Mouse (Mus musculus) heart, embryonic 14.5 days (tissue): ENCODE data around the gene Zeb2. TPM values are rescaled to one million over a fixed set of nuclear protein-coding genes. Genes with fewer than 3 reads are reported as not detected.

Experiments used
- ATAC-seq: fragments of 200-750 bp; cut with Nextera tagmentation; 2 replicates; pipeline ENCODE4 v1.8.0; 2017; ENCODE audit warnings: low read depth, moderate TSS enrichment; ENCODE audit not compliant: insufficient number of reproducible peaks, insufficient read depth, low FRiP score
- H3K27ac ChIP-seq, 2 experiments: fragments of 200-500 bp in 1 of 2; fragments of 300-500 bp in 1 of 2; sonication (generic) in 1 of 2; replicated peaks in 1 of 2; 2 replicates each; pipeline ENCODE4 v1.5.1; 2012 to 2014; ENCODE audit warnings: low read depth in 2 of 2, low read length in 2 of 2, control low read depth in 1 of 2, mild to moderate bottlenecking in 1 of 2, mixed read lengths in 1 of 2; ENCODE audit not compliant: control insufficient read depth in 1 of 2, insufficient read depth in 1 of 2
- H3K27me3 ChIP-seq: fragments of 300-500 bp; sonication (generic); 2 replicates; pipeline ENCODE4 v1.6.1; 2014; ENCODE audit warnings: mild to moderate bottlenecking, low read length, control low read depth; ENCODE audit not compliant: control insufficient read depth, insufficient read depth
- H3K36me3 ChIP-seq: fragments of 300-500 bp; sonication (generic); 2 replicates; pipeline ENCODE4 v1.6.1; 2014; ENCODE audit warnings: mild to moderate bottlenecking, control low read depth, low read length, mixed read lengths; ENCODE audit not compliant: control insufficient read depth, insufficient read depth
- H3K4me1 ChIP-seq, 2 experiments: fragments of 200-500 bp in 1 of 2; fragments of 300-500 bp in 1 of 2; sonication (generic) in 1 of 2; 2 replicates each; pipeline ENCODE4 v1.6.1; 2012 to 2014; ENCODE audit warnings: low read length in 2 of 2, control low read depth in 1 of 2, mixed read lengths in 1 of 2; ENCODE audit not compliant: control insufficient read depth in 2 of 2, insufficient read depth in 2 of 2
- H3K4me2 ChIP-seq: fragments of 300-500 bp; sonication (generic); 2 replicates; pipeline ENCODE4 v1.6.1; 2014; ENCODE audit warnings: mild to moderate bottlenecking, low read length
- H3K4me3 ChIP-seq, 2 experiments: fragments of 200-500 bp in 1 of 2; fragments of 300-500 bp in 1 of 2; sonication (generic) in 1 of 2; 2 replicates each; pipeline ENCODE4 v1.5.1; 2012 to 2014; ENCODE audit warnings: low read length in 2 of 2, mild to moderate bottlenecking in 2 of 2, control low read depth in 1 of 2, low read depth in 1 of 2, moderate library complexity in 1 of 2; ENCODE audit not compliant: control insufficient read depth in 1 of 2, insufficient read depth in 1 of 2
- H3K9ac ChIP-seq: fragments of 300-500 bp; sonication (generic); 2 replicates; pipeline ENCODE4 v1.6.1; 2014; ENCODE audit warnings: mild to moderate bottlenecking, low read length
- H3K9me3 ChIP-seq: fragments of 300-500 bp; sonication (generic); 2 replicates; pipeline ENCODE4 v1.6.1; 2016; ENCODE audit warnings: low read length, control low read depth; ENCODE audit not compliant: control insufficient read depth
- WGBS: fragments of 180-500 bp; shearing (Covaris S2); extraction: QIAGEN DNeasy Blood & Tissue Kit; methylation state at CpG from one replicate; pipeline ENCODE4 v1.1.7; 2014; 5-methylcytosine and 5-hydroxymethylcytosine counted together
- polyA plus RNA-seq: library from polyadenylated mRNA; unstranded; fragments of >200 nt; fragmentation: Nextera tagmentation; extraction: Ambion mirVana; gene quantifications from 2 replicates; pipeline ENCODE4 v1.2.1, GENCODE M21; 2014

Zeb2 gene
- polyA plus RNA-seq, 1 experiment from 2014 or later = 22.0 TPM

DNA sequence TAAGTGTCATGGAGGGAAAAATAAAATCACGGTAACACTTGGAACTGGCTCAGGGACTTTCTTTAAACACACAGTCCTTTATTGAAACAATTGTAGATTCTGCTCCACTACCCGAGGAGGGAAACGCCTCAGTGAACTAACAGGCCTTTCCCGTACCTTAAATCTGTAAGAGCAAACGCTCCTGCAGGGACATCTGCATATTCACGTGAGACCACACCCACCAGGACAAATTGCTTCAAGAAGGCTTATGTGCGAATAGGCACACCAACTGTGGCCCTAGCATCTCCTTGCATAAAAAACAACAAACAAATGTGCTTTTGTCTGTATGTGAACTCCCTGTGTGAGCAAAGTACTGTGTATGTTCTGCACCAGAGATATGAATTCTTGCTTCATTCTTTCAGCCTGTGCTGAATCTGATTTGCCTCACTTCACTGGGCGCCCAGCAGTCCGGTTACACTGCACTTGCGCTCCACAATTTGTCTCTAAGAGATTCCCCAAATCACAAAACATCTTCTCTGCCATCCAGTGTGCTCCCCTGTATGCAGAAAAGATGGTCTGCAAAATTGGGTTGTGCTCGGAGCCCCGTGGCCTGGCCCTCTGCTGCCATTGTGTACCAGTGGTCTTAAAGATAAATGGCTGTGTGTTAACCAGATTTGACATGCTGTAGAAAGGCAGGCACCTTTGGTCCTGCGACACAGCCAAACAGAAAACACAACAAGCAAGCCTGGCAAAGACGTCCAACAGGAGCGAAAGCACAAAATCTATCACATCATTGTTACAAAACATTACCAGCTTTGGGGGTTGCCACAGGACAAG is 28.6 kb downstream of the Zeb2 start:
- no peaks in the 10 kb centered on the region for H3K9me3 ChIP-seq
- peak overlapping the region in 1 of 2 experiments; percentile 44; a peak in 2 of 4 replicates for H3K27ac ChIP-seq
- ATAC-seq = no peak
- no peak overlapping the region for H3K4me3 ChIP-seq
- peaks cover 7 to 25% of the 10 kb centered on the region in 2 experiments for H3K4me1 ChIP-seq
- no peak overlapping the region; the same call in 1 of the 2 replicates for H3K9ac ChIP-seq
- H3K36me3 ChIP-seq = peaks cover 16% of the 10 kb centered on the region
- H3K4me2 ChIP-seq = peak overlapping the region; percentile 34
- H3K27me3 ChIP-seq = no peaks in the 10 kb centered on the region
- 44% methylated on average over 15 of the region's 15 CpGs for WGBS

GRCm38 (mm10) chr2:45087208-45087607 is 30.0 kb downstream of the Zeb2 start:
- WGBS = 50% methylated on average over 4 of the region's 4 CpGs
- H3K4me3 ChIP-seq = no peak overlapping the region
- no peaks in the 10 kb centered on the region for H3K27me3 ChIP-seq
- H3K9me3 ChIP-seq = no peaks in the 10 kb centered on the region
- H3K4me1 ChIP-seq = peaks cover 7 to 25% of the 10 kb centered on the region in 2 experiments
- H3K36me3 ChIP-seq = peaks cover 10% of the 10 kb centered on the region
- no peak overlapping the region for H3K9ac ChIP-seq
- H3K27ac ChIP-seq = no peak overlapping the region
- H3K4me2 ChIP-seq = no peak overlapping the region
- no peak for ATAC-seq

DNA sequence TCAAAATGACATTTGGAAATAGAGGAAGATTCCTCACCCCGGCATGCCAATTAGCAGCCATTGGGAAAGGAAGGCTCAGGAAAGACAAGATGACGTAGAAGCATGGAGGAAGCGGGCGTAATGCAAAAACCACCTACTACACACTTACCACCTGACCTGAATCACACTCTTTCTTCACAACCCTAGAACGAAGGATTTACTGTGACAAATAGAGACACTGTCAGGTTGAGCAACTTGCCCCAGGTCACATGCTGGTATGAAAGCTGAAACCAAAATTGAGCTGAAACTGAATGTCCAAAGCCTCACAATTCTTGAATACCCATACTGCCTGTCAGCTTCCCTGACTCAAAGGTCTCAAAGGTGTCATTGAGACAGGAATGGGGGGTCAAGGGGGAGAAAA is 31.5 kb downstream of the Zeb2 start:
- no peak for ATAC-seq
- Histone ChIP-seq H3K9me3 (no peaks in the 10 kb centered on the region), H3K4me1 (peaks cover 7 to 38% of the 10 kb centered on the region in 2 experiments), H3K27me3 (no peaks in the 10 kb centered on the region), H3K9ac (no peak overlapping the region), H3K27ac (no peak overlapping the region), H3K4me3 (no peak overlapping the region), H3K4me2 (no peak overlapping the region), H3K36me3 (peaks cover 9% of the 10 kb centered on the region)
- WGBS = 89% methylated on average over 5 of the region's 5 CpGs

DNA sequence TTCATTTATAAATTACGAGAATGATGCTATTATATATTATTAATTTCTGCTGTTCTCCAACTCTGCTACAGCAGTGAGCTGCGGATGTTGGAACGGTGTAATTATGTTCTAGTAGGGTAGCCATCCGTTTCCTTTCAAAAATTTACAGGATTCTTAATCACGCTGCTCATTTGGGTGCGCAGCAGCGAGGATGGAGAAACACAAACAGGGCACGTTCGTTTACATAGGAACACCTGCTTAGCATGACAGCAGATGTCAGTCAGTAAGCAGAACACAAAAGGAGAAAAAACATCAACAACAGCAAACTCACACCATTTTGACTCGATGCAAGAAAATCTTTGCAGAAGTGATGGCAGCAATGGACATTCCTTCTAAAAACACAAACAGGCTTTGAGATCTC is 34.2 kb downstream of the Zeb2 start:
- peaks cover 0 to 26% of the 10 kb centered on the region in 2 experiments; a peak in 3 of 4 replicates for H3K4me1 ChIP-seq
- H3K27me3 ChIP-seq = no peaks in the 10 kb centered on the region
- no peak overlapping the region for H3K4me2 ChIP-seq
- no peak overlapping the region for H3K4me3 ChIP-seq
- no peak overlapping the region for H3K27ac ChIP-seq
- WGBS = 86% methylated on average over 10 of the region's 10 CpGs
- 0 out of 2 replicates have a peak, but pooled peaks cover 2% of the 10 kb centered on the region for H3K36me3 ChIP-seq
- no peaks in the 10 kb centered on the region for H3K9me3 ChIP-seq
- no peak overlapping the region for H3K9ac ChIP-seq
- no peak for ATAC-seq

- no peak for ATAC-seq
- Histone ChIP-seq H3K4me3 (no peak overlapping the region), H3K27ac (no peak overlapping the region), H3K4me1 (peaks cover 3 to 25% of the 10 kb centered on the region in 2 experiments; a peak in 2 of 4 replicates), H3K36me3 (0 out of 2 replicates have a peak, but pooled peaks cover 6% of the 10 kb centered on the region), H3K27me3 (no peaks in the 10 kb centered on the region), H3K9ac (no peak overlapping the region), H3K9me3 (no peaks in the 10 kb centered on the region), H3K4me2 (no peak overlapping the region)
- 83% methylated on average over 4 of the region's 4 CpGs for WGBS
Observed at GRCm38 (mm10) chr2:45081559-45081958, 35.6 kb downstream of the Zeb2 start.

DNA sequence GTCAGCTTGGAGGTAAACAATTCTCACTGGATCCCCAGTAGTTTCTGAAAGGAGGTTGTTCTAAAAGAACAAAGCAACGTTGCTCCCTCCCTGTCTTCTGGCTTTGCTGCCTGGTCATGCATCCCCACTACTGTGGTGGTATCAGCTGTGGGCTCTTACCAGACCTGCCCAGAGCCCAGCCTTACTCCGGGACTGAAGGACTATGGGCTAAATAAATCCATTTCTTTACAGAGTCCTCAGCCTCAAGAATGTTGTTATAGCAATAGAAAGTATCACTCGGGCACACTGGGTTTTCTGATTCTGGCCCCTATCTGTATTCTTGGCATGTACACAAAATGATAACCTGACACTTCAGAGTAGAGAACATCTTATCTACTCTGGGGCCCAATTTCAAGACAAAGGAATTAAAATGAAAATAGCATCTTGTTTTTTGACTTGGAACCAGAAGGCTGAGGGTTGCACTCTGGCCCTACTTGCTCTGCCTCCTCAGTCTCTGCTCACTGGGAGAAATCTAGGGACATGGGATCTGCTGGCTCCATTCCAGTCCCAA is 39.2 kb downstream of the Zeb2 start:
- H3K9me3 ChIP-seq = no peaks in the 10 kb centered on the region
- 15% methylated on average over 3 of the region's 3 CpGs for WGBS
- ATAC-seq = no peak

GRCm38 (mm10) chr2:45077383-45077782 is 39.8 kb downstream of the Zeb2 start:
- Histone ChIP-seq H3K4me3 (no peak overlapping the region), H3K9ac (no peak overlapping the region), H3K27me3 (no peaks in the 10 kb centered on the region), H3K36me3 (0 out of 2 replicates have a peak, but pooled peaks cover 8% of the 10 kb centered on the region), H3K4me1 (peaks cover 3 to 25% of the 10 kb centered on the region in 2 experiments; a peak in 2 of 4 replicates), H3K27ac (no peak overlapping the region), H3K9me3 (no peaks in the 10 kb centered on the region), H3K4me2 (no peak overlapping the region)
- 65% methylated on average over 5 of the region's 5 CpGs for WGBS
- no peak for ATAC-seq

More for the DNA sequence above, 39.2 kb downstream of the Zeb2 start:
- Histone ChIP-seq H3K4me3 (no peak overlapping the region), H3K27ac (0 out of 4 replicates have a peak overlapping the region, but pooled peaks of 1 of the 2 experiments have one; percentile 14), H3K36me3 (0 out of 2 replicates have a peak, but pooled peaks cover 7% of the 10 kb centered on the region), H3K4me1 (peaks cover 3 to 25% of the 10 kb centered on the region in 2 experiments; a peak in 2 of 4 replicates), H3K4me2 (no peak overlapping the region), H3K9ac (no peak overlapping the region), H3K27me3 (no peaks in the 10 kb centered on the region)
